Mouse (Mus musculus) testis, postnatal 14 days (tissue): ENCODE data around the gene Abtb1.

Source experiments
- DNase-seq: peaks from one replicate; pipeline ENCODE4 v3.0.0; 2021; ENCODE audit warnings: low spot score

Gene Abtb1

GRCm38 (mm10) chr6:88829579-88829978 lies 12.2 kb downstream of the Abtb1 start:
- DNase-seq: no peak

GRCm38 (mm10) chr6:88828206-88829009 lies 13.4 kb downstream of the Abtb1 start:
- no peak for DNase-seq

- no peak for DNase-seq
Observed at GRCm38 (mm10) chr6:88827395-88828205, 14.2 kb downstream of the Abtb1 start.

GRCm38 (mm10) chr6:88826965-88827364 lies 14.8 kb downstream of the Abtb1 start:
- no peak for DNase-seq

- DNase-seq: no peak
Observed at GRCm38 (mm10) chr6:88826545-88826944, 15.2 kb downstream of the Abtb1 start.

- no peak for DNase-seq
Observed at GRCm38 (mm10) chr6:88826088-88826487, 15.7 kb downstream of the Abtb1 start.

GRCm38 (mm10) chr6:88824183-88824582 lies 17.6 kb downstream of the Abtb1 start:
- no peak for DNase-seq

GRCm38 (mm10) chr6:88821901-88822300 lies 19.9 kb downstream of the Abtb1 start:
- no peak for DNase-seq

- DNase-seq: no peak
Observed at GRCm38 (mm10) chr6:88821294-88821693, 20.5 kb downstream of the Abtb1 start.

GRCm38 (mm10) chr6:88820853-88821252 lies 20.9 kb downstream of the Abtb1 start:
- DNase-seq: no peak

- no peak for DNase-seq
Observed at GRCm38 (mm10) chr6:88816913-88817312, 24.9 kb downstream of the Abtb1 start.

- DNase-seq: no peak
Observed at GRCm38 (mm10) chr6:88815489-88815888, 26.3 kb downstream of the Abtb1 start.

- DNase-seq: no peak
Observed at GRCm38 (mm10) chr6:88815036-88815435, 26.7 kb downstream of the Abtb1 start.

- DNase-seq: peak; percentile 73
Observed at GRCm38 (mm10) chr6:88813832-88814231, 28.0 kb downstream of the Abtb1 start.

- no peak for DNase-seq
Observed at GRCm38 (mm10) chr6:88812886-88813285, 28.9 kb downstream of the Abtb1 start.

- DNase-seq: no peak
Observed at GRCm38 (mm10) chr6:88811880-88812400, 29.8 kb downstream of the Abtb1 start.

- DNase-seq: no peak
Observed at GRCm38 (mm10) chr6:88811396-88811795, 30.4 kb downstream of the Abtb1 start.

- no peak for DNase-seq
Observed at GRCm38 (mm10) chr6:88810291-88810690, 31.5 kb downstream of the Abtb1 start.

GRCm38 (mm10) chr6:88809091-88810037 lies 32.4 kb downstream of the Abtb1 start:
- no peak for DNase-seq

GRCm38 (mm10) chr6:88804966-88805577 lies 36.7 kb downstream of the Abtb1 start:
- no peak for DNase-seq

- no peak for DNase-seq
Observed at GRCm38 (mm10) chr6:88803957-88804695, 37.7 kb downstream of the Abtb1 start.
